ENCODE assay signal across 9 mouse cellular contexts in the genomic region with DNA sequence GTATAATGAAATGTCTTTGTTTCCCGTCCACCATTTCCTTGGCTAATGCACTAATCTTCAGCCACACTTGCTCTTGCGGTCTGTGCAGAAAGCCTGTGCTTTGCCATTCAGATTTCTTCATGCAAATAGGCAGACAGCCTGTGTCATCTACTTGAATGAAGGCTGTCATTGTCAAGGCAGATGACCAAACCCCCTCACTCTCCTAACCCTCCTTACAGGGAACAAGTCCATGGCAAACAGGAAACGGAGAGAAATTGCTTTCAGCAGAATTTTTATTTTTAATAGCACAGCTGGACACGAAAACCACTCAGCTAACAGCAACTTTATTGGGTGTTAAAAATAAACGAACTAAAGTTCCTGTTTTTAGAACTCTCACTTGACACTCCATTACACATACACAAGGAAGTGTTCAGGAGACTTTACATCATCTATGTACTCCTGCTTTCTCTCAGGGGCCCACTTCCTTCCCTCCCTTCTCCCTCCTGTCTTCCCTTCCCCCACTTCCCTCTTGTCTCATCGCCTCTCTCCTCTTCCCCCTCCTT. TPM values are rescaled to one million over a fixed set of nuclear protein-coding genes. Genes with fewer than 3 reads are reported as not detected.
A peak's percentile ranks its signal among the peaks of the same experiment; 100 is the strongest.
DNase-seq lines count a peak whose midpoint lies in the region; ATAC-seq and TF ChIP-seq lines count a peak whose summit lies in the region.
"Had no signal": no experiment of that assay in that cellular context is flagged by ENCODE, and none has a peak within 500 bp of the region (broad histone marks: within the 10 kb centered on the region; RNA-seq: fewer than 3 reads in every experiment).

No protein-coding gene starts in this region.

- no peak overlapping the region for H3K4me3 ChIP-seq in hindbrain, embryonic 10.5 days
- no peak overlapping the region for H3K4me3 ChIP-seq in hindbrain, embryonic 14.5 days (replicated peaks; ENCODE audit: low read length)
- no peak overlapping the region for H3K4me3 ChIP-seq in liver, postnatal 0 days (ENCODE audit: low read depth, low read length)

- TF ChIP-seq EP300 in liver, postnatal 0 days (IDR thresholded peaks at IDR 0.05; ENCODE audit: low read depth), result peak; percentile 69

- H3K36me3 ChIP-seq in hindbrain, embryonic 10.5 days, result no peaks in the 10 kb centered on the region
- no peaks in the 10 kb centered on the region for H3K36me3 ChIP-seq in hindbrain, embryonic 14.5 days (replicated peaks; ENCODE audit: control insufficient read depth, insufficient read depth)
- H3K36me3 ChIP-seq in liver, postnatal 0 days (replicated peaks; ENCODE audit: insufficient read depth, low read length), result peaks cover 2% of the 10 kb centered on the region; the same call in 1 of the 2 replicates

- H3K27me3 ChIP-seq in hindbrain, embryonic 10.5 days (ENCODE audit: insufficient read depth, poor library complexity, severe bottlenecking), result no peaks in the 10 kb centered on the region
- no peaks in the 10 kb centered on the region for H3K27me3 ChIP-seq in hindbrain, embryonic 14.5 days (ENCODE audit: control insufficient read depth, insufficient read depth, low read length)
- H3K27me3 ChIP-seq in liver, postnatal 0 days (ENCODE audit: insufficient read depth, low read length), result no peaks in the 10 kb centered on the region
- H3K27me3 ChIP-seq: Patski had no signal

- H3K4me1 ChIP-seq in hindbrain, embryonic 10.5 days (replicated peaks), result peaks cover 30% of the 10 kb centered on the region
- H3K4me1 ChIP-seq in hindbrain, embryonic 14.5 days (replicated peaks; ENCODE audit: control insufficient read depth, insufficient read depth, low read length), result 0 out of 2 replicates have a peak, but pooled peaks cover 5% of the 10 kb centered on the region
- H3K4me1 ChIP-seq in liver, postnatal 0 days (ENCODE audit: insufficient read depth), result peaks cover 51% of the 10 kb centered on the region

- no peaks in the 10 kb centered on the region for H3K9me3 ChIP-seq in hindbrain, embryonic 10.5 days
- H3K9me3 ChIP-seq in hindbrain, embryonic 14.5 days (ENCODE audit: control insufficient read depth, low read length), result no peaks in the 10 kb centered on the region
- no peaks in the 10 kb centered on the region for H3K9me3 ChIP-seq in liver, postnatal 0 days (ENCODE audit: low read length)

- H3K4me2 ChIP-seq in hindbrain, embryonic 14.5 days (replicated peaks), result no peak overlapping the region
- peak overlapping the region; percentile 40 for H3K4me2 ChIP-seq in liver, postnatal 0 days (ENCODE audit: low read depth, low read length)

- no peak for DNase-seq in hindbrain, embryonic 10.5 days (ENCODE audit: low spot score)
- DNase-seq in hindbrain, embryonic 14.5 days (ENCODE audit: low spot score), result no peak
- peak; percentile 20 for DNase-seq in CD4-positive, CD25-positive, alpha-beta regulatory T cell, adult 2 months (ENCODE audit: low read depth, low spot score)
- DNase-seq in liver, postnatal 0 days, result peak; percentile 39
- DNase-seq in gastrocnemius, postnatal 4 days (ENCODE audit: low spot score in 2 of 2), result no peak
- DNase-seq in adrenal gland, adult 18-20 months (ENCODE audit: low spot score in 2 of 2), result no peak
- DNase-seq in adrenal gland, adult 2 months, result no peak

- ATAC-seq in hindbrain, embryonic 14.5 days (ENCODE audit: low FRiP score), result no peak
- peak; percentile 75 for ATAC-seq in granulocyte monocyte progenitor cell, adult 5-6 weeks (replicated peaks; ENCODE audit: poor library complexity, severe bottlenecking)
- peak; percentile 37 for ATAC-seq in liver, postnatal 0 days
- ATAC-seq: Patski had no signal

- no peak overlapping the region for H3K9ac ChIP-seq in hindbrain, embryonic 14.5 days
- no peak overlapping the region for H3K9ac ChIP-seq in liver, postnatal 0 days (replicated peaks)

- WGBS in hindbrain, embryonic 10.5 days, result 58% methylated on average over 6 of the region's 6 CpGs
- WGBS in hindbrain, embryonic 14.5 days, result 45% methylated on average over 6 of the region's 6 CpGs
- 13% methylated on average over 6 of the region's 6 CpGs for WGBS in liver, postnatal 0 days (ENCODE audit: insufficient replicate concordance)

- no peak for TF ChIP-seq CTCF in liver, postnatal 0 days (IDR thresholded peaks at IDR 0.05; ENCODE audit: low read depth)

- H3K27ac ChIP-seq in hindbrain, embryonic 10.5 days, result peak overlapping the region; percentile 46
- H3K27ac ChIP-seq in hindbrain, embryonic 14.5 days, result no peak overlapping the region
- peak overlapping the region; percentile 77 for H3K27ac ChIP-seq in liver, postnatal 0 days (ENCODE audit: low read depth)

RNA-seq across cellular contexts. Expression of gene St3gal6, which starts 22.2 kb away (rescaled TPM):
- 8.7 and 10.2 TPM in 2 replicates for polyA plus RNA-seq in hindbrain, embryonic 10.5 days (2016; fragmentation: Nextera tagmentation; extraction: Ambion mirVana)
- 10.4 and 10.8 TPM in 2 replicates for polyA plus RNA-seq in hindbrain, embryonic 14.5 days (2014; fragmentation: Nextera tagmentation; extraction: Ambion mirVana)
- not detected in 2 replicates for total RNA-seq in granulocyte monocyte progenitor cell, adult 5-6 weeks (2014; fragmentation: Nextera tagmentation)
- 0.73 TPM in 1 of 2 replicates, not detected in the other for total RNA-seq in granulocyte monocyte progenitor cell, adult 5-6 weeks (2017)
- polyA plus RNA-seq in liver, postnatal 0 days (2015; fragmentation: Nextera tagmentation; extraction: Ambion mirVana), result 11.8 and 16.8 TPM in 2 replicates
- 10 to 100 TPM; 33.4 to 42.6 TPM for total RNA-seq in gastrocnemius, postnatal 4 days (2021)
- total RNA-seq in adrenal gland, adult 18-20 months (2021), result 10 to 100 TPM; 23.1 to 29.1 TPM
- 10 to 100 TPM; 37.3 to 39.8 TPM for total RNA-seq in adrenal gland, adult 2 months (2021)
- 13.3 and 17.9 TPM in 2 replicates for polyA plus RNA-seq in adrenal gland, adult 2 months (2012; rRNA removed)

Comparison
In these comparisons a context has a peak if more than half of its experiments do, and no peak if none do; other contexts are left out.
1. DNase-seq: peak in CD4-positive, CD25-positive, alpha-beta regulatory T cell, adult 2 months (single experiment) and liver, postnatal 0 days (single experiment); none in hindbrain, embryonic 10.5 days (single experiment), hindbrain, embryonic 14.5 days (single experiment), gastrocnemius, postnatal 4 days (0 of 2), adrenal gland, adult 18-20 months (0 of 2) and adrenal gland, adult 2 months (single experiment).
2. RNA of gene St3gal6, which starts 22.2 kb away (total RNA-seq): 33.4 to 42.6 TPM in gastrocnemius, postnatal 4 days, 37.3 to 39.8 TPM in adrenal gland, adult 2 months and 23.1 to 29.1 TPM in adrenal gland, adult 18-20 months; 0.73 TPM in granulocyte monocyte progenitor cell, adult 5-6 weeks; every median in the first group is over 10 times any median in the second.